Mouse (Mus musculus) c-Kit-positive CD71-positive TER-119-negative erythroid progenitor cells, embryonic 14.5 days (primary cell): ENCODE measurements around the gene Strada.

Experiments used
- DNase-seq: peaks from one replicate; pipeline ENCODE4 v3.0.0-alpha.2; 2013; ENCODE audit warnings: low read depth

Strada gene

DNA sequence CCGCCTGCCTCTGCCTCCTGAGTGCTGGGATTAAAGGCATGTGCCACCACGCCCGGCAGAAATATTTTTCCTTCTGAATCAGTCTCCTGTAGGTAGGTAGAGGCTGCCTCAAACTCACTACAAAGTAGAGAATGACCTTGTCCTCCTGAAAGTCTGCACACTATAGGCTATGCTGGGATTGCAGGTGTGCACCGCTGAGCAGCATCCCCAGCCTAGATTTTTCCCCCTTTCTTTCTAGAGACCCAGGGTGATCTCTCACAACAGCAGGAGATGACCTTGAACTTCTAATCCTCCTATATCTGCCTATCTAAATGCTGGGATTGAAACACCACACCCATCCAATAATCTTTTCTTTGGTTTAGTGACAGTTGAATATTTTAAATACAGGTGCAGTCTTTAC, 14.6 kb downstream of the Strada start:
- DNase-seq, result no peak

DNA sequence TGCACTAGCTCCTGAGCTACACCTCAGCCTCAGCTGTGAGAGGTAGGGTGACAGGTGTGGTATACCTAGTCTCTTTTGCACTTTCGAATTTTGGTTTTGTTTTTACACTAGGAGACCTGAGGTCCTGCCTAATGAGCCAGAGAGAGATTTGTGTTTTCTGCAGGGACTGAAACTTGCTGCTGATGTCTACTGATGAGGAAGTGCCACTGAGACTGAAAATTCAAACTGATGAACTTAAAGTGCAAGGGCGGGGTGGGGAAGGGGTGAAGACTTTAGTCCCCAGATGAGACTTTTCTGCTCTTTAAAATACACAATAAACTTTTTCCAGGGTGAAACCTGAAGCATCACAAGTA, 21.5 kb downstream of the Strada start:
- no peak for DNase-seq

GRCm38 (mm10) chr11:106179711-106180448, 22.1 kb downstream of the Strada start:
- DNase-seq, result no peak

DNA sequence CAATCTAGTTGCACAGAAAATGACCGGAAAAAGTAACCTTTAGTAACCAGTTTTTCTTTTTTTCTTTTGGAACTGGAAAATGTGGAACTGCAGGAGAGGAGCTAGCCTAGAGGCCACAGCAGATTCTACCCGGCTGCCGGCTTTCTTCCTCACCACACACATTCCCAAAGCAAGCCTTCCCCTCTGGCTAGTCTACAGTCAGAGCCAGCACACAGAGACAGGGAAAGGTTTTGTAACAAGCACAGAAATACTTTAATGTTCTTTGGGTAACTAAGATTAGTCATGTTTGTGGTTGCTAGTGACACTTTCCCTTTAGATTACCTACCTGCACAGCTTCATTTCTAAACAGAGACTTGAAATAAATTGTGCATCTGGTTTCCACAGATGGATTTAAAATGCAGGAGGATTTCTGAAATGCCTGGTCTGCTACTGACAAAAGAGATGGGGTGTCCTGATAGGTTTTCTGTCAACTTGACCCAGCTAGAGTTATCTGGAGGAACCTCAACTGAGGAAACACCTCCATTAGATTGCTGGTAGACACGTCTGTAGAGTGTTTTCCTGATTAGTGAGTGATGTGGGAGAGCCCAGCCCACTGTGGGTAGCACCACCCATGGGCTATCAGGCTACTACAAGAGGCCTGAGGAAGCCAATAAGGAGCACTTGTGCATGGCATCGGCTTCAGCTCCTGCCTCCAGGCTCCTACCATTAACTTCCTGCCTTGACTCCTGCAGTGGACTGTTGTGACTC, 23.8 kb downstream of the Strada start:
- DNase-seq, result no peak

GRCm38 (mm10) chr11:106176372-106176771, 25.6 kb downstream of the Strada start:
- no peak for DNase-seq

GRCm38 (mm10) chr11:106175081-106175480, 26.9 kb downstream of the Strada start:
- no peak for DNase-seq

- DNase-seq, result no peak
These were observed 27.6 kb downstream of the Strada start for GRCm38 (mm10) chr11:106174372-106174771.

- no peak for DNase-seq
These were observed 28.7 kb downstream of the Strada start for GRCm38 (mm10) chr11:106173228-106173627.

DNA sequence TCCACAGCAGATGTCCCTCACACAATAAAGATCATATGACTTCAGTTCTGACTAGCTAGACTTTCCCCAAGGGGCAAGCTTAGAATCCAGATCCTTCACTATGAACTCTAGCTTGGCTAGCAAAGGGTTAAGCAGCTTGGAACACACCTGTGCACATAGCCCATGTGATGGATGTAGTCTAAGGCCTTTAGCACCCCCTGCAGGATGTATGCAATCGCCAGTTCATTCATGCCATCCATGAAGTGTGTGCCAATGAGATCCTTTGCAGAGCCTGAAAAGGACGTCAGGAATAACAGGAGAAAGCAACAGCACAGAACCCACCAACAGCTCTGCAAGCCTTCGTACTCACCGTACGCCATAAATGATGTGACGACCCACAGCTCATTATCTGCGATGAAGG, 31.2 kb downstream of the Strada start:
- no peak for DNase-seq

- no peak for DNase-seq
These were observed 34.5 kb downstream of the Strada start for GRCm38 (mm10) chr11:106167435-106167834.

GRCm38 (mm10) chr11:106164601-106165180, 37.3 kb downstream of the Strada start:
- no peak for DNase-seq

- no peak for DNase-seq
These were observed 38.4 kb downstream of the Strada start for GRCm38 (mm10) chr11:106163546-106163945.

- DNase-seq, result no peak
These were observed 39.7 kb downstream of the Strada start for GRCm38 (mm10) chr11:106162237-106162636.

- no peak for DNase-seq
These were observed 40.9 kb downstream of the Strada start, which contains the start of the genes Gm10840 and Limd2 for GRCm38 (mm10) chr11:106160841-106161721. Gm10840 (plus strand) TSS chr11:106160850. Limd2 (minus strand) TSS chr11:106160860.

- no peak for DNase-seq
These were observed 41.8 kb downstream of the Strada start for GRCm38 (mm10) chr11:106159921-106160840.

GRCm38 (mm10) chr11:106159216-106159920, 42.6 kb downstream of the Strada start:
- DNase-seq, result no peak

- no peak for DNase-seq
These were observed 43.1 kb downstream of the Strada start for GRCm38 (mm10) chr11:106158930-106159215.

GRCm38 (mm10) chr11:106158081-106158929, 43.7 kb downstream of the Strada start:
- no peak for DNase-seq

DNA sequence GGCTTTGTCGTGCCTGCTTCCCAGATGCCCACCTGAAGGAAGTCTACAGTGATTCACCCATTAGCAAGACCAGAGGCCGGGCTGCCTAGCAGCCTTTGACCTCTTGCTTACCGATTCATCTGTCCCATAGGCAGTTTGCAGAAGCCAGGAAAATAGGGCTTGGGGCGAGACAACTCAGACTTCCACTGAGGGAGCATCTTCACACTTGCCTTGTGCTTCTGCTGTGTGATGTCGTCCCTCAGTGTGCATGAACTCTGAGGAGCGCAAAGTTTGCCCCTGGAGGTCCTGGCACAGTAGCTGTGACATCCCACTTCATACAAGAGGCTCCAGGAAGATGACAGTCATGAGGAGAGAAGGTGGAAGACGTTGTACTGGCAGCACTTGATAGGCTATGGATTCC, 44.8 kb downstream of the Strada start:
- DNase-seq, result no peak

- no peak for DNase-seq
These were observed 45.7 kb downstream of the Strada start for GRCm38 (mm10) chr11:106156257-106156656.
